Mouse (Mus musculus) mouse embryonic stem cell (cell line): ENCODE measurements at regions not wholly inside any gene's neighbourhood (a gene's known extent, or its start where the extent isn't known, plus 50 kb on each side); places are given as distances from the start of the nearest gene placed in this dataset.
"Not testable (repeated sequence)": the region's sequence is repeated elsewhere in the genome, so short reads cannot be mapped to it uniquely, and the experiment has no call there.

ENCODE experiments used
- in situ Hi-C, 2 experiments: fragments of 300-500 bp; cut with MboI; formaldehyde crosslinking; loops; 1 replicate in 1 of 2; 3 replicates in 1 of 2; pipeline ENCODE4 v1.14.3; 2019 to 2020; ENCODE audit warnings: low sequenced_read_pairs in 2 of 2, low pct_unique_long_range_greater_than_20kb in 1 of 2, mixed read lengths in 1 of 2; ENCODE audit not compliant: unreplicated experiment in 1 of 2

GRCm38 (mm10) chr3:34709553-34709952 lies 59.3 kb downstream of the Sox2 start:
- in situ Hi-C loops: no loop called here

- in situ Hi-C loops: not testable (repeated sequence)
These were observed 61.9 kb downstream of the Sox2 start for GRCm38 (mm10) chr3:34712137-34712536.

DNA sequence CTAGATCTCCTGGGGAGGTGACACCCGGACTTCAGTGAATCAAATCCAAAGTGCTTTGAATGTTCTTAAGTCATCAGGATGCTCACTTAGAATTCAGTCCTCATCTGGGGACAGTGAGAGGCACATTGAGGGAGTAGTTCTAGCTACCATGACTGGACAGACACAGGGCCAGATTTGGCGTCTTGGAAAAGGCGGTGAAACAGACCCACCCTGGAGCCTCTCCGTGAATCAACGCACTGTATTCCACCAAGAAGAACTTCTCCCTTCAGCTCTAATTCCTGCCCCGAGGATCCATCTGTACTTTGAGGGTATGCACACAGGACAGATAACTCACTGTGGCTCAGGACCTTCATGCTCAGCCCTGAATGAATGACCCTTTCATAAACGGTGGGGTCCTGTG lies 72.3 kb downstream of the Sox2 start:
- in situ Hi-C loops: no loop called here

GRCm38 (mm10) chr3:34726955-34727354 lies 76.8 kb downstream of the Sox2 start:
- in situ Hi-C loops: loop anchor here in 1 of 2 experiments (25.0 kb wide), 1 partner anchor 715 kb away; the partner anchor contains the start of gene Fxr1

- in situ Hi-C loops: loop anchor here in 1 of 2 experiments (25.0 kb wide), 1 partner anchor 716 kb away; the partner anchor contains the start of gene Fxr1
These were observed 78.1 kb downstream of the Sox2 start for GRCm38 (mm10) chr3:34728282-34728681.

- in situ Hi-C loops: loop anchor here in 1 of 2 experiments (25.0 kb wide), 1 partner anchor 723 kb away; the partner anchor contains the start of gene Fxr1
These were observed 84.8 kb downstream of the Sox2 start for GRCm38 (mm10) chr3:34734966-34735365.

- in situ Hi-C loops: loop anchor here in 1 of 2 experiments (25.0 kb wide), 1 partner anchor 726 kb away; the partner anchor contains the start of gene Fxr1
These were observed 87.8 kb downstream of the Sox2 start for GRCm38 (mm10) chr3:34738001-34738400.

GRCm38 (mm10) chr3:34738938-34739337 lies 88.7 kb downstream of the Sox2 start:
- in situ Hi-C loops: loop anchor here in 1 of 2 experiments (25.0 kb wide), 1 partner anchor 727 kb away; the partner anchor contains the start of gene Fxr1

- in situ Hi-C loops: loop anchor here in 1 of 2 experiments (25.0 kb wide), 1 partner anchor 727 kb away; the partner anchor contains the start of gene Fxr1
These were observed 89.5 kb downstream of the Sox2 start for GRCm38 (mm10) chr3:34739693-34740092.

DNA sequence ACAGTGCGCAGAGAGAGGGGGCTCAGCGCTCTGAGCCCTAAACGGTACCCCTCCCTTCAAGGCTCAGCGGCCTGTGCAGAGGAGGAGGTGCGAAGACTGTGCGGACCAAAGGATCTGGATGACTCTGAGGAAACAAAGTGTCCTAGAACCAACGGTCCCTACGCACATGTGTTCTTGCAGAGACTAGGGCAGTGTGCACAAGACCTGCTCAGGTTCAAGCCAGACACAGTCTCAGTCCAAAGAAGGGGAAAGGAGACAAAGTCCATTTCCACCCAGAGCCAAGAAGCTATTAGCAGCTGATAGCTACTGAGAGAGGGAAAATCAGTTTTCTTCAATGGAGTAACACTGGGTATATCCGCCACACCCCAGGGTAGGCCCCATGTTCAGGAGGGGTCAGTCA lies 89.9 kb downstream of the Sox2 start:
- in situ Hi-C loops: loop anchor here in 1 of 2 experiments (25.0 kb wide), 1 partner anchor 728 kb away; the partner anchor contains the start of gene Fxr1

- in situ Hi-C loops: loop anchor here (5.0 to 25.0 kb wide), 2 partner anchors 93 to 733 kb away; partner anchors contain the start of genes Fxr1 (in 1 of the 2) and Sox2 (in 1 of the 2)
These were observed 95.1 kb downstream of the Sox2 start for GRCm38 (mm10) chr3:34745181-34745736.

DNA sequence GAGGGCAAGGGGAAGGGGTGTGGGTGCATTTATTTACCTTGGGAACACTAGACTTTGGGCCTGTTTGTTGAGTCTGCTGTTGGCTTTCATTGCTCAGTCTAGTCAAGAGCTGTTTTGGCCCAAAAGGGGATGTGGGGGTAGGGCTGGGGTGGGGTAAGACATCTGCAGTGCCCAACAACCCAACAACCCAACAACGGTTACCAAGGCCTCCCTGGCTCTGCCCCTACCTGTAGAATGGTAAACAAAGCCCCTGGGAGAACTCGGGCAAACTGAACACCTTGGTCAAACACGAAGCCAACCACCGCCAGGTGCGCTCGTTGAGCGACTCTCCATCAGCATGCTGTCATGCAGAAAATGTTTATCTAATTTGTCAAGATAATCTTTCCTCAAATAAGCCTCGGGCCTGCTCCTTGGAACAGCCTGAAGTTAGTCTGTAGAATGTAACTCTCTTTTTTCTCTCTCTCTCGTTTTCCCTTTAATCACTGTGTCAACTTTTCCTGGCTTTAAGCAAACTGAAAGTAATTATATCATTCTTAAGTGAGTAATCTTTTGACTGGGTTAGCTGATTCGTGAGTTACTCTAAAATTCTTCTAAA lies 97.4 kb downstream of the Sox2 start:
- in situ Hi-C loops: loop anchor here (5.0 to 25.0 kb wide), 2 partner anchors 95 to 735 kb away; partner anchors contain the start of genes Fxr1 (in 1 of the 2) and Sox2 (in 1 of the 2)

GRCm38 (mm10) chr3:34749989-34750388 lies 99.8 kb downstream of the Sox2 start:
- in situ Hi-C loops: loop anchor here (5.0 to 25.0 kb wide), 2 partner anchors 98 to 738 kb away; partner anchors contain the start of genes Fxr1 (in 1 of the 2) and Sox2 (in 1 of the 2)

- in situ Hi-C loops: no loop called here
These were observed 101.3 kb downstream of the Sox2 start for GRCm38 (mm10) chr3:34751551-34751950.

DNA sequence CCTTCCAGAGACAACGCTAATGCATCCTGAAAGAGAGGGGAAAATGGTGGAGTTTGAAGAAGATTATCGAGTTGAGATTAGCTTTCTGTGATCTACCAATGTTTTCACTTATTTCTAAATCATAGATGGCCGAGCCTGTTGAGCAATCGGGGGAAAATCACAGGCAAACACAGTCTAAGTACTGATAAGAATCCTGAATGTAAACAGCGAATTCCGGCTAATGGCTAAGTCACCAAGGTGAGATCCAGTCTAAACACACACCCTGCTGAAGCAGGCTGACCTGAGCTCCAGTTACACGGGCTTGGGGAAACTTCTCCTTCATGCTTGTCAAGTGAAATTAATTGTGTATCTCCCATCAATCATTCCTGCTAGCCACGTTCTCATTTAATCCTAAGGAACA lies 103.4 kb downstream of the Sox2 start:
- in situ Hi-C loops: no loop called here

- in situ Hi-C loops: no loop called here
These were observed 104.6 kb downstream of the Sox2 start for GRCm38 (mm10) chr3:34754781-34755180.

GRCm38 (mm10) chr3:34755282-34755681 lies 105.1 kb downstream of the Sox2 start:
- in situ Hi-C loops: not testable (repeated sequence)

- in situ Hi-C loops: no loop called here
These were observed 106.4 kb downstream of the Sox2 start for GRCm38 (mm10) chr3:34756632-34757031.

GRCm38 (mm10) chr3:34757130-34757529 lies 106.9 kb downstream of the Sox2 start:
- in situ Hi-C loops: no loop called here
